Mouse (Mus musculus): ENCODE results near the gene Clint1. TPM values are rescaled to one million over a fixed set of nuclear protein-coding genes. Genes with fewer than 3 reads are reported as not detected.
A peak's percentile ranks its signal among the peaks of the same experiment; 100 is the strongest.

Clint1 gene
- total RNA-seq, 4 experiments from 2014 or later, result 45.7 to 48.2 (median 47.2) TPM

GRCm38 (mm10) chr11:45883270-45883931 lies 31.6 kb downstream of the Clint1 start:
- DNase-seq (ENCODE audit: low spot score), result no peak

DNA sequence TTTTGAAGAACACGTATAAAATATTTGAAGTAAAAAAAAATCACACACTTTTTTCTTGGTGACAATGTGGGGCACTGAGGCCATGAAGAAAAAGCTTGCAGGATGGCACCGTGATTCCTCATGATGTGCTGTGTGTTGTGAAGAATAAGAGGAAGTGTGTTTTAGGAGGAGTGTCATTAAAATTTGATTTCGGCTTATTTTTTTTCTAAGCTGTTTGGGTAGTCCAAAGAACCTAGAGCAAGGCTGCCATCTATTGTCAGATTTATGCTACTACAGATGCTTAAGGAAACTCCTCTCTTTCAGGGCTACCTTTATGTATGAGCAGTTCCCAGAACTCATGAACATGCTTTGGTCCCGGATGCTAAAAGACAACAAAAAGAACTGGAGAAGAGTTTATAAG lies 32.2 kb downstream of the Clint1 start:
- DNase-seq (ENCODE audit: low spot score), result peak; percentile 58

- DNase-seq (ENCODE audit: low spot score), result no peak
Measured at GRCm38 (mm10) chr11:45885606-45886230, 33.9 kb downstream of the Clint1 start.

DNA sequence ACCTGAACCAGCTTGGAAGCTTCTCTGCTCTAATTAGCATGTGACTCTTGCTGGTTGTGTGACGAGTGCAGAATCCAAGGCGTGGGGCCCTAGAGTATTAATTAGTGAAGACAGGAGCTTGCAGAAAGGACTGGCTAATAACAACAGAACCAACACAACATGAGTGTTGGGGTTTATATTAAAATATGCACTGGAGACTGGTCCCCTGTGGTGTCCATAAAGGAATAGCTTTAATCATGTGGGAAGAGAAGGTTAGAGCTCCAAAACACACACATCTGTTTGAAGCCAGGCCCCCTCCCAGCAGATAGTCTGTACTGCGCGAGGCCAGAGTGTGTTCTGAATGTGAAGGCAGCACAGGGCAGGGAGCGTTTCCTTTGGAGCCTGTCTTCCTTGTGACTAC lies 34.7 kb downstream of the Clint1 start:
- DNase-seq (ENCODE audit: low spot score), result no peak

- DNase-seq (ENCODE audit: low spot score), result no peak
Measured at GRCm38 (mm10) chr11:45888471-45889030, 36.7 kb downstream of the Clint1 start.

- no peak for DNase-seq (ENCODE audit: low spot score)
Measured at GRCm38 (mm10) chr11:45889981-45890380, 38.1 kb downstream of the Clint1 start.

DNA sequence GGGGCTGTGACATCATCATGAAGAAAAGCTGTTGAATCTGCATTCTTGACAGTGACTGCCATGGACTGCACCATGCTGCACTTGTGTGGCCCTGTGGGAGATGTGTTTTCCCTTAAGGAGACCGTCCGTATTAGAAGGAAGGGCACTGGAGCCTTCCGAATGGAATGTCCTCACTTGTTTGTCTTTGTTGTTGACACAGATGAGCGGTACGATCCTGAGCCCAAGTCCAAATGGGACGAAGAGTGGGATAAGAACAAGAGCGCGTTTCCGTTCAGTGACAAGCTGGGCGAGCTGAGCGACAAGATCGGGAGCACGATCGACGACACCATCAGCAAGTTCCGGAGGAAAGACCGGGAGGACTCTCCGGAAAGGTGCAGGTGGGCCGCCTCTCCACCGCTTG lies 38.6 kb downstream of the Clint1 start:
- no peak for DNase-seq (ENCODE audit: low spot score)

- DNase-seq (ENCODE audit: low spot score), result no peak
Measured at GRCm38 (mm10) chr11:45892861-45893360, 41.1 kb downstream of the Clint1 start.

- no peak for DNase-seq (ENCODE audit: low spot score)
Measured at GRCm38 (mm10) chr11:45897392-45897791, 45.5 kb downstream of the Clint1 start.

DNA sequence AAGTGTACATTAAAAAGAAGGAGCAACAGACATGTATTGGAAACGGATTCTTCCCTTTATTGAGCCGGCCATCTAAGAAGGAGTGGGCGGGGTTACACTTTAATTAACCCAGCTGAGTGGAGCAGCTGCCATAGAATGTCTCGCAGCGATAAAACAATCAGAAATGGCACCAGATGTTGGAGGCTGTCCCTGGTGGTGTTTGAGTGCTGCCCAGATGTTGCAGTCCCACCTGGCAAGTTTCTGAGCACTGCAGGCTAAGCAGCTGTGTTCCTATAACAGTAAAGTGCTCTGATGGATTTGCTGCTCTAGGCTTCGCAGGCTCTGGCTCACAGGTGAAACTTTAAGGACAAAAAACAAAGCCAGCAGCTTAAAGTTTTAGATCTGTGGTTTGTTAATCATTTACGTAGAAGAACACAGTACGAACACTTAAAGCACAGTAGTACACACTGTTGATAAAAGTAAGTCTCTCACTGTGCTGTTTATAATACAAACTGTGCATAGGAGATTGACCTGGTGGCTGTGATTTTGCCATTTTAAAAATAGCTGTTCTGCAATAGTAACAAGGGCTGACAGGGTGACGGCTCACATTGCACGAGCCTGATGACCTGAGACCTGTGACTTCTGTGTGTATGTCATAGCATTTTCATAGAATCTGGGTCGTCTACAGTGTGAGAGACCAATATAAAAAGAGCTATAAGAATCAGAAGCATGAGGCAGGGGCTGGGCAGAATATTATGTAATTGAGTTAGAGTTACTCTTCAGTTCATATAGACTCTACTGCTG lies 48.6 kb downstream of the Clint1 start:
- peak; percentile 38 for DNase-seq (ENCODE audit: low spot score)

DNA sequence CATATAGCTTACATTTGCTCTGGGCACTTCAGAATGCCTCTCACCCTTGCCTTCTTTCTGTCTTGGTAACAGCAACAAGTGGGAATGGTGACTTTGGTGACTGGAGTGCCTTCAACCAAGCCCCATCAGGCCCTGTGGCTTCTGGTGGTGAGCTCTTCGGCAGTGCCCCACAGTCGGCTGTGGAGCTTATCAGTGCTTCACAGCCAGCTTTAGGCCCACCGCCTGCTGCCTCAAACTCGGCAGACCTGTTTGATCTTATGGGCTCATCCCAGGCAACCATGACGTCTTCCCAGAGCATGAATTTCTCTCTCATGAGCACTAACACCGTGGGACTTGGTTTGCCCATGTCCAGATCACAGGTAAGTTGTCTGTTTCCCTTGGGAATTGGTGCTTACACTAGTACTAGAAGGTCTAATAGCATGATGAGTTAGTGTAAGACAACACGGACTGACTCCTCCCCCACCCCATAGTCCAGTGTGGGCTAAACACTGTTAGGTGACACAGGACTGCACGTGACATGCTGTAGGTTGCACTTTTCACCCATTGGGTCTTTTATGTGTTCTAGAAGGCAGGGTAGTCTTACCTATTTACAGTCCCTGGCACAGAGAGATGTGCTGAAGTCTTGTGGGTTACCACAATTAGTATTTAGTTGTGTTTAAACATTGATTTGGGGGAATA lies 54.4 kb downstream of the Clint1 start:
- no peak for DNase-seq (ENCODE audit: low spot score)

GRCm38 (mm10) chr11:45907301-45907700 lies 55.5 kb downstream of the Clint1 start:
- DNase-seq (ENCODE audit: low spot score), result no peak

DNA sequence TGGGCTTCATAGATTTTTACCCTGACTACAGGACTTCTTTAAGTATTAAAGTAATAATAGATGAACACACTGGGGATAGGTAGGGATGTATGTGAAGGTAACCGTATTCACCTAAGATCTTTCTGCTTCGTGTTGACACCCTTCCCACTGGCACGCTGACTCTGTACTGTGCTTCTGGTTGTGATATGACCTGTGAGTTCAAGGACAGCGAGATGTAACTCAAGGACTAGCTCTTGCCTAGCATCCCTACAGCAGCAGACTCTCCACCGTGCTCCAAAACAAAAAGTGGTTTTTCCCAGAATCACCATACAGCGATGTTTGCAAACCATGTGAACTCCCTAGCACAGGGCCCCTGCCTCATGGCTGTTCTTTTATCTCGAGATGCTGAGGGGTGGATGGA lies 56.2 kb downstream of the Clint1 start:
- DNase-seq (ENCODE audit: low spot score), result no peak

DNA sequence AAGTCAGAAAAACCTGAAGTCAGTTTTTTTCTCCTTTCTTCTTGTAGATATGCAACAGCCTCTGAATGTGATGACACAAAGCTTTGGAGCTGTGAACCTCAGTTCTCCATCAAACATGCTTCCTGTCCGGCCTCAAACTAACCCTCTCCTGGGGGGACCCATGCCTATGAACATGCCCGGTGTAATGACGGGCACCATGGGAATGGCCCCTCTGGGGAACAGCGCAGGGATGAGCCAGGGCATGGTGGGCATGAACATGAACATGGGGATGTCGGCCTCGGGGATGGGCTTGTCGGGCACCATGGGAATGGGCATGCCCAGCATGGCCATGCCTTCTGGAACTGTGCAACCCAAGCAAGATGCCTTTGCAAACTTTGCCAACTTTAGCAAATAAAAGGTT lies 57.0 kb downstream of the Clint1 start:
- no peak for DNase-seq (ENCODE audit: low spot score)

GRCm38 (mm10) chr11:45910701-45911100 lies 58.9 kb downstream of the Clint1 start:
- DNase-seq (ENCODE audit: low spot score), result no peak

- no peak for DNase-seq (ENCODE audit: low spot score)
Measured at GRCm38 (mm10) chr11:45916196-45916595, 64.3 kb downstream of the Clint1 start.

- no peak for DNase-seq (ENCODE audit: low spot score)
Measured at GRCm38 (mm10) chr11:45918018-45918417, 66.2 kb downstream of the Clint1 start.

- no peak for DNase-seq (ENCODE audit: low spot score)
Measured at GRCm38 (mm10) chr11:45918836-45919235, 67.0 kb downstream of the Clint1 start.

DNA sequence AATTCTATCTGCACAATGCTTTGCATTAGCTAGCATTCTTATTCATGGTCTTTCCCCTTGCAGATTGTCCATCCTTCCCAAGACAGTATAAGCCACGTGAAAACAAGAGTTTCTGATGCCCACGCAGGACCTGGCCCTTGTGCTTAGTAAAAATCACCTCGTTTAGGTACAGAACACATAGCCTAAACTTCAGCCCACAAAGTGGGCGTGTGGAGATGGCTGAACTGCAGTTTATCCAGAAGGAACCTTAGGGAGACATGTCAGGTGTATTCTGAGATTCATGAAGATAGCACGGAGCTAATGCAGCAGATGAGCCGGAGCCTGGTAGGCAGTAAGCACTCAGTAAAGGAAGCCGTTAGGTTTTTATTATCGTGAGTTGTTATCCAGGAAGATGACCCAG lies 69.2 kb downstream of the Clint1 start:
- DNase-seq (ENCODE audit: low spot score), result no peak

GRCm38 (mm10) chr11:45921480-45921898 lies 69.6 kb downstream of the Clint1 start:
- no peak for DNase-seq (ENCODE audit: low spot score)

DNA sequence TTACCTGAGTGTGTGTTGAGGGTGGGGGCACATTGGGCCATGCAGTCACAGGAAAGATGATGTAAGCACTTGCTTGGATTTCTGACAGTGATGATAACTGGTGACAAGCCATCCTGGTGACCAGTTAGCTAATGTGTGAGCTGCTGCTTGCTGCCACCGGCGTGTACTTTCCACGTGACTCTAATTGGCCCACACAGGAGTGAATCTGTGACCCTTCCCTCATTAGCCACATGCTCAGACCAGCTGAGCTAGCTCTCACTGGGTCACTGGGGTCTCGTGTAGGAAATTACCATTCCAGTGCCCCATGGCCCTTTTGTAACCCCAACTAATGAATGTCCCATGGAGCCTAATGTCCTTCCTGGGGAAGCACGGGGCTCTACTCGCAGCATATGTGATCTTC lies 73.6 kb downstream of the Clint1 start:
- DNase-seq (ENCODE audit: low spot score), result no peak

- peak; percentile 79 for DNase-seq (ENCODE audit: low spot score)
Measured at GRCm38 (mm10) chr11:45926640-45927082, 74.8 kb downstream of the Clint1 start.

Measured in heart, adult 8-10 months (tissue).